Mouse (Mus musculus) bone marrow macrophage, adult 2 months (primary cell): ENCODE data around the gene Fahd1. TPM values are rescaled to one million over a fixed set of nuclear protein-coding genes. Genes with fewer than 3 reads are reported as not detected.

Source experiments
- H3K27ac ChIP-seq: 2 replicates; pipeline ENCODE4 v1.5.1; 2012; ENCODE audit warnings: low read depth, low read length; ENCODE audit not compliant: insufficient read depth
- H3K4me1 ChIP-seq: 2 replicates; pipeline ENCODE4 v1.6.1; 2012; ENCODE audit warnings: low read length; ENCODE audit not compliant: control insufficient read depth, insufficient read depth
- H3K4me3 ChIP-seq: 2 replicates; pipeline ENCODE4 v1.5.1; 2012; ENCODE audit warnings: mild to moderate bottlenecking, low read length, moderate library complexity; ENCODE audit not compliant: insufficient read depth
- CTCF ChIP-seq: IDR thresholded peaks from 2 replicates; pipeline ENCODE4 v1.5.1; 2012; ENCODE audit warnings: low read depth, mild to moderate bottlenecking, low read length, moderate library complexity
- POLR2A ChIP-seq: IDR thresholded peaks from 2 replicates; pipeline ENCODE4 v1.6.1; 2012; ENCODE audit warnings: mild to moderate bottlenecking, low read depth, low read length, borderline replicate concordance
- polyA plus RNA-seq: library from polyadenylated mRNA; stranded (reverse); fragments of >200 nt; gene quantifications from 2 replicates; pipeline ENCODE4 v1.2.4, GENCODE M21; 2012; ENCODE audit not compliant: missing spikeins, insufficient read depth, insufficient read length

The Fahd1 gene
- 9.0 and 9.1 TPM in 2 replicates for polyA plus RNA-seq

DNA sequence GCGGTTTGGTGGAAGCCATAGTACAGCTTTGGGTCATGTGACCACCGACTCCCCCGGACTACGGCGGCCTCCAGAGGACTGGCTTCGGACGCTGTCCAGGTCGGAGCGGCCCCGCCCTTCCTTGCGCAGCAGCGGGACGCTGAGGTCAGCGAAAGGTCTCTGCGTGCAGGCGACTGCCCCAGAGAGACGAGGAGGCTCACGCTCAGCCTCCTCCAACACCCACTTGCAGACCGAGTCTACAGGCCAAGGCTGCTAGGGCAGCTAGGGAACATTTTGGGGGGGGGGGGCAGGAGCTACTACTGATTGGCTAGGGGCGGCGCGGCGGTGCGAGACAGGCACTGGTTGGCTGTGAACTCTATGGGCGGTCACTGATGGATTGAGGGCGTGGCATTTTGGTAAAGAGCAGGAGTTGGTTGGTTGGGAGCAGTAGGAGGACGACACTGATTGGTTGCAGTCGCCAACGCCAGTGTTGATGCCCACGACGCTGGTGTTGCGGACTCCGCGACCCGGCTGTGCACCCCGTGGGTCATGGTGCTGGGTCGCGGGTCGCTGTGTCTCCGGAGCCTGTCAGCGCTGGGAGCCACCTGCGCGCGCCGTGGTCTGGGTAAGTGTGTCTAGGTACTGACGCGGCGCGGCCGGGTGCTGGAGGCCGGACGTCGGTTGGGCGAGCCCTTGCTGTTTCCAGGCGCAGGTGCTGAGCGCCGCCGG, at the start of gene Fahd1:
TSS of gene Fahd1 (minus strand) at position 300 of the 708 bp plus-strand sequence.
- Histone ChIP-seq H3K27ac (peak within 1 kb of the TSS; percentile 82), H3K4me3 (peak within 1 kb of the TSS; percentile 87), H3K4me1 (peaks cover 11% of the 10 kb centered on the region)
- TF ChIP-seq CTCF = no peak
- TF ChIP-seq POLR2A = no peak; the same call in 1 of the 2 replicates

GRCm38 (mm10) chr17:24899153-24899552, 49.0 kb upstream of the Fahd1 start:
- H3K27ac ChIP-seq = no peak overlapping the region
- H3K4me3 ChIP-seq = no peak overlapping the region
- no peak for TF ChIP-seq CTCF
- no peak for TF ChIP-seq POLR2A
- 0 out of 2 replicates have a peak, but pooled peaks cover 4% of the 10 kb centered on the region for H3K4me1 ChIP-seq

GRCm38 (mm10) chr17:24898041-24898854, 48.1 kb upstream of the Fahd1 start:
- Histone ChIP-seq H3K4me1 (0 out of 2 replicates have a peak, but pooled peaks cover 4% of the 10 kb centered on the region), H3K27ac (no peak overlapping the region), H3K4me3 (no peak overlapping the region)
- TF ChIP-seq POLR2A (no peak), CTCF (no peak)

DNA sequence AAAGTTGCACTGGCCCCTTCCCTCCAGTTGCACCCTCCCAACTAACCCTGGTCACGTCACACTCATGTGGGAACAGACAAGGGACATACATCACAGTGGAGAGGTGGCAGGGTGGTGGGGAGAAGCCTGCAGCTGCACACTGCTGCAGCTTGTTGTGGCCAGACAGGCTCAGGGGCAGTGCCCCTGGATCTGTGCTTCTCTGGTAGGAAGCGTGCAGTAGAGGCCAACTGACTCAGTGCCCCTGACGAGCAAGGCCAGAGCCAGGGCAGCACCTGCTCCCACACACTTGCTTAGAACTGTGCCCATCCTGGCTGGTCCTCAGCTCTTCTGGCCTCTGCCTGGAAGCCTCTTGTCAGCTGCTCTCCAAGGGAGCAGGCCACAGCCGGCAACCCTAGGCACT, 47.4 kb upstream of the Fahd1 start:
- H3K4me1 ChIP-seq = 0 out of 2 replicates have a peak, but pooled peaks cover 4% of the 10 kb centered on the region

GRCm38 (mm10) chr17:24896993-24897269, 46.8 kb upstream of the Fahd1 start:
- Histone ChIP-seq H3K27ac (no peak overlapping the region), H3K4me1 (0 out of 2 replicates have a peak, but pooled peaks cover 4% of the 10 kb centered on the region), H3K4me3 (peak overlapping the region; percentile 100)
- TF ChIP-seq CTCF (no peak), POLR2A (no peak)

More for the DNA sequence above, 47.4 kb upstream of the Fahd1 start:
- TF ChIP-seq POLR2A = no peak
- TF ChIP-seq CTCF = no peak
- no peak overlapping the region for H3K4me3 ChIP-seq
- no peak overlapping the region for H3K27ac ChIP-seq

DNA sequence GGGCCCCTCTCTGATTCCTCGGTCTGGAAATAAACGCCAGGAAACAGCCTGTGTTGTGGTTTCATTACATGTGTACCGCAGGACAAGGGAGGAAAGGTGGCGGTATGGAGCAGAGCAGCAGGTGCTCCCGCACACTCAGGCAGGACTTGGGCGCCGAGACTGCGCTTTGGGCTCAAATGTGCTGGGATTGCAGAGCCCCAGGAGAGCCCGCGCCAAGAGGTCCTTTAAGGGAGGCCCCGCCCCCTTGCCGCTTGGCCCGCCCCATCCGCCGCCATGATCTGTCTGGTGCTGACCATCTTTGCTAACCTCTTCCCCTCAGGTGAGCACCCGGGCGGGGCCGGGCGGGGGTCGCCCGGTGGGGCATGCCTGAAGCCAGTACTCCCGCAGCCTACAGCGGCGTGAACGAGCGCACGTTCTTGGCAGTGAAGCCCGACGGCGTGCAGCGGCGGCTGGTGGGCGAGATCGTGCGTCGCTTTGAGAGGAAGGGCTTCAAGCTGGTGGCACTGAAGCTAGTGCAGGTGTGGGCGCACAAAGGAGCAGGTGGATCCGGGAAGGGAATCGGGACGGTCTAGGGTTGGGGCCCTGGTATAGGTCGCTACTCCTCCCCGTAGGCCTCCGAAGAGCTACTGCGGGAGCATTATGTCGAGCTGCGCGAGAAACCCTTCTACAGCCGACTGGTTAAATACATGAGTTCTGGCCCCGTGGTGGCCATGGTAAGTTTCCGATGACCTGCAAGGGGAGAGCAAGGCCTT, 46.3 kb upstream of the Fahd1 start, which contains the start of gene Nme3:
TSS of gene Nme3 (plus strand) at position 260 of the 752 bp plus-strand sequence.
- H3K27ac ChIP-seq = peak within 1 kb of the TSS; percentile 59
- 0 out of 2 replicates have a peak, but pooled peaks cover 4% of the 10 kb centered on the region for H3K4me1 ChIP-seq

DNA sequence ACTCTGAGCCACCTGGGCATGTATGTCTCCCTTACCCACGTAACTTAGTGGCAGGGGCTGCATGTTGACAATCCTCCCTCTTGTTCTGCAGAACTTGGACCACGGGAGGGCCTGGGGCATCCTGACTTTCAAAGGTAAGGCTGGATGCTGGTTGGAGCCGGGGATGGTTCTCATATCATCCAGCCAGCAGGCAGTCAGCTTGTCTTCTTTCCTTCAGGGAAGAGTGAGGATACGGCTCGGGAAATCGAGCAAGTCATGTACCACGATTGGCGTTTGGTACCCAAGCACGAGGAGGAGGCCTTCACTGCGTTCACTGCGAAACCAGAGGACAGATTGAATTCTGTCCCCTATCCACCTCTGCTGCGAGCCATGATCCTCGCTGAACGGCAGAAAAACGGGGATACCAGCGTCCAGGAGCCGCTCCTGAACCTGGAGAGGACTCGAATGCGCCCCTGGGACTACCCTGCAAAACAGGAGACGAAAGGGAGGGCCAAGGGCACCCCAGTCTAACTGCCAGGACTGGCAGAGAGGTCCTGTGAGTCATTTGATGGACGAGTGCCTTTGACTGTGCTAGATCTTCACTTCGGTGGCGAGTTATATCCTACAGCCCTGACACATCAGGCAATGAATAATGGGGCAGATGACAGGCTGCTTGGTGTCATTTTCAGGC, 45.5 kb upstream of the Fahd1 start:
- Histone ChIP-seq H3K27ac (peak overlapping the region; percentile 59), H3K4me1 (0 out of 2 replicates have a peak, but pooled peaks cover 4% of the 10 kb centered on the region), H3K4me3 (peak overlapping the region; percentile 100)
- TF ChIP-seq POLR2A (no peak), CTCF (no peak)

More for the DNA sequence above, 46.3 kb upstream of the Fahd1 start, which contains the start of gene Nme3:
- TF ChIP-seq CTCF (no peak), POLR2A (no peak)
- H3K4me3 ChIP-seq = peak within 1 kb of the TSS; percentile 100

DNA sequence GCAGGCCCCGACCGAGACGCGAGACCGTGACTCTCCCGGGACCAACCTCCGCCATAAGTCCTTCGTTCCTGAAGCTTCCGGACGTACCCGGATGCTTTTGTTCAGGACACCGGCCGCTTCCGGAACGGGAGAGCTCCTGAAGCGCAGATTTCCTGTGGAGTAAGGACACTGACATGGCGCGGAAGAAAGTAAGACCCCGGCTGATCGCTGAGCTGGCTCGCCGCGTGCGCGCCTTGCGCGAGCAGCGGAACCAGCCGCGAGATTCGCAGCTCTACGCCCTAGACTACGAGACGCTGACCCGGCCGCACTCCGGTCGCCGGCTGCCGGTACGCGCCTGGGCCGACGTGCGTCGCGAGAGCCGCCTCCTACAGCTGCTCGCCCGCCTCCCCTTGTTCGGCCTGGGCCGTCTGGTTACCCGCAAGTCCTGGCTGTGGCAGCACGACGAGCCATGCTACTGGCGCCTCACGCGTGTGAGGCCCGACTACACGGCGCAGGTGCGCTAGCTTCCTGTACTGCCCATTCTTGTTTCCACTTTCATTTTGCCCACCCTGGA, 44.9 kb upstream of the Fahd1 start, which contains the start of the genes Eme2 and Mrps34:
TSS of gene Eme2 (minus strand) at position 93 of the 553 bp plus-strand sequence.
TSS of gene Mrps34 (plus strand) at position 122 of the 553 bp plus-strand sequence.
- Histone ChIP-seq H3K4me1 (0 out of 2 replicates have a peak, but pooled peaks cover 4% of the 10 kb centered on the region), H3K4me3 (peak within 1 kb of the TSS; percentile 100), H3K27ac (peak within 1 kb of the TSS; percentile 59)
- TF ChIP-seq CTCF (no peak), POLR2A (peak; percentile 56; the same call in 1 of the 2 replicates)
